Mouse (Mus musculus) heart, embryonic 10.5 days (tissue): ENCODE data around the gene Fgf8. TPM values are rescaled to one million over a fixed set of nuclear protein-coding genes. Genes with fewer than 3 reads are reported as not detected.

ENCODE experiments used
- DNase-seq: peaks from one replicate; pipeline ENCODE4 v3.0.0-alpha.2; 2017; ENCODE audit warnings: low spot score
- H3K27ac ChIP-seq: fragments of 300-500 bp; sonication (generic); 2 replicates; pipeline ENCODE4 v1.5.1; 2016; ENCODE audit warnings: mild to moderate bottlenecking
- H3K27me3 ChIP-seq: fragments of 300-500 bp; sonication (generic); 2 replicates; pipeline ENCODE4 v1.6.1; 2016; ENCODE audit warnings: mild to moderate bottlenecking; ENCODE audit not compliant: poor library complexity, insufficient read depth, severe bottlenecking
- H3K36me3 ChIP-seq: fragments of 300-500 bp; sonication (generic); 2 replicates; pipeline ENCODE4 v1.6.1; 2016; ENCODE audit warnings: mild to moderate bottlenecking, moderate library complexity
- H3K4me1 ChIP-seq: fragments of 300-500 bp; sonication (generic); 2 replicates; pipeline ENCODE4 v1.6.1; 2016; ENCODE audit warnings: mild to moderate bottlenecking
- H3K4me3 ChIP-seq: fragments of 300-500 bp; sonication (generic); 2 replicates; pipeline ENCODE4 v1.5.1; 2016; ENCODE audit warnings: mild to moderate bottlenecking, moderate library complexity
- H3K9me3 ChIP-seq: fragments of 300-500 bp; sonication (generic); 2 replicates; pipeline ENCODE4 v1.6.1; 2016; ENCODE audit warnings: mild to moderate bottlenecking, moderate library complexity
- WGBS: fragments of 180-500 bp; shearing (Covaris S2); methylation state at CpG from one replicate; pipeline ENCODE4 v1.1.7; 2016; 5-methylcytosine and 5-hydroxymethylcytosine counted together
- polyA plus RNA-seq: library from polyadenylated mRNA; unstranded; fragments of >200 nt; fragmentation: Nextera tagmentation; extraction: Ambion mirVana; gene quantifications from 2 replicates; pipeline ENCODE4 v1.2.1, GENCODE M21; 2016

The Fgf8 gene
- polyA plus RNA-seq, 1 experiment from 2014 or later: 8.8 TPM

GRCm38 (mm10) chr19:45734191-45734590, 8.5 kb downstream of the Fgf8 start:
- H3K27me3 ChIP-seq: peaks cover 92% of the 10 kb centered on the region
- H3K36me3 ChIP-seq: no peaks in the 10 kb centered on the region
- no peak overlapping the region for H3K4me3 ChIP-seq
- no peak for DNase-seq
- no peak overlapping the region for H3K27ac ChIP-seq
- no peaks in the 10 kb centered on the region for H3K9me3 ChIP-seq
- peaks cover 32% of the 10 kb centered on the region for H3K4me1 ChIP-seq
- 57% methylated on average over 5 of the region's 5 CpGs for WGBS

- 5% methylated on average over 10 of the region's 10 CpGs for WGBS
- Histone ChIP-seq H3K27ac (no peak overlapping the region), H3K36me3 (no peaks in the 10 kb centered on the region), H3K4me3 (no peak overlapping the region), H3K9me3 (no peaks in the 10 kb centered on the region), H3K4me1 (peaks cover 32% of the 10 kb centered on the region), H3K27me3 (peaks cover 86% of the 10 kb centered on the region)
- no peak for DNase-seq
These were observed 9.2 kb downstream of the Fgf8 start for GRCm38 (mm10) chr19:45733564-45733963.

GRCm38 (mm10) chr19:45731658-45732057, 11.1 kb downstream of the Fgf8 start:
- no peaks in the 10 kb centered on the region for H3K9me3 ChIP-seq
- H3K36me3 ChIP-seq: no peaks in the 10 kb centered on the region
- H3K4me3 ChIP-seq: no peak overlapping the region
- WGBS: 64% methylated on average over 7 of the region's 7 CpGs
- no peak overlapping the region for H3K27ac ChIP-seq
- H3K4me1 ChIP-seq: peaks cover 22% of the 10 kb centered on the region
- H3K27me3 ChIP-seq: peaks cover 81% of the 10 kb centered on the region
- DNase-seq: no peak

- Histone ChIP-seq H3K4me1 (peaks cover 26% of the 10 kb centered on the region), H3K36me3 (no peaks in the 10 kb centered on the region), H3K27me3 (peaks cover 77% of the 10 kb centered on the region), H3K4me3 (no peak overlapping the region), H3K27ac (no peak overlapping the region), H3K9me3 (no peaks in the 10 kb centered on the region)
- 71% methylated on average over 8 of the region's 8 CpGs for WGBS
- no peak for DNase-seq
These were observed 12.7 kb downstream of the Fgf8 start for GRCm38 (mm10) chr19:45730042-45730441.

GRCm38 (mm10) chr19:45727231-45727630, 15.5 kb downstream of the Fgf8 start:
- Histone ChIP-seq H3K27ac (no peak overlapping the region), H3K4me3 (no peak overlapping the region), H3K36me3 (no peaks in the 10 kb centered on the region), H3K9me3 (no peaks in the 10 kb centered on the region), H3K27me3 (peaks cover 50% of the 10 kb centered on the region), H3K4me1 (peaks cover 9% of the 10 kb centered on the region)
- 64% methylated on average over 10 of the region's 10 CpGs for WGBS
- DNase-seq: no peak

GRCm38 (mm10) chr19:45725677-45726277, 16.9 kb downstream of the Fgf8 start:
- DNase-seq: no peak
- peaks cover 9% of the 10 kb centered on the region for H3K4me1 ChIP-seq
- no peaks in the 10 kb centered on the region for H3K36me3 ChIP-seq
- peaks cover 38% of the 10 kb centered on the region for H3K27me3 ChIP-seq
- H3K27ac ChIP-seq: peak overlapping the region; percentile 4; the same call in 1 of the 2 replicates
- WGBS: 26% methylated on average over 14 of the region's 14 CpGs
- no peaks in the 10 kb centered on the region for H3K9me3 ChIP-seq
- H3K4me3 ChIP-seq: 0 out of 2 replicates have a peak overlapping the region, but pooled peaks have one; percentile 16

GRCm38 (mm10) chr19:45722188-45722587, 20.5 kb downstream of the Fgf8 start:
- no peak for DNase-seq
- Histone ChIP-seq H3K4me1 (peaks cover 17% of the 10 kb centered on the region), H3K27ac (no peak overlapping the region), H3K27me3 (peaks cover 33% of the 10 kb centered on the region), H3K9me3 (no peaks in the 10 kb centered on the region), H3K4me3 (no peak overlapping the region), H3K36me3 (no peaks in the 10 kb centered on the region)
- WGBS: 69% methylated on average over 5 of the region's 5 CpGs

GRCm38 (mm10) chr19:45718286-45718685, 24.4 kb downstream of the Fgf8 start:
- Histone ChIP-seq H3K9me3 (no peaks in the 10 kb centered on the region), H3K27ac (no peak overlapping the region), H3K4me1 (0 out of 2 replicates have a peak, but pooled peaks cover 16% of the 10 kb centered on the region), H3K36me3 (no peaks in the 10 kb centered on the region), H3K27me3 (peaks cover 24% of the 10 kb centered on the region; the same call in 1 of the 2 replicates), H3K4me3 (peak overlapping the region; percentile 37; the same call in 1 of the 2 replicates)
- no peak for DNase-seq
- WGBS: 65% methylated on average over 3 of the region's 3 CpGs

- H3K27ac ChIP-seq: peak overlapping the region; percentile 19; the same call in 1 of the 2 replicates
- peak overlapping the region; percentile 37 for H3K4me3 ChIP-seq
These were observed 25.1 kb downstream of the Fgf8 start for GRCm38 (mm10) chr19:45717493-45718220.

GRCm38 (mm10) chr19:45708704-45709103, 34.0 kb downstream of the Fgf8 start:
- no peak overlapping the region for H3K4me3 ChIP-seq
- no peak overlapping the region for H3K27ac ChIP-seq
- 69% methylated on average over 3 of the region's 3 CpGs for WGBS
- H3K4me1 ChIP-seq: peaks cover 6% of the 10 kb centered on the region; the same call in 1 of the 2 replicates
- H3K27me3 ChIP-seq: no peaks in the 10 kb centered on the region
- no peaks in the 10 kb centered on the region for H3K36me3 ChIP-seq
- DNase-seq: no peak
- no peaks in the 10 kb centered on the region for H3K9me3 ChIP-seq

More at GRCm38 (mm10) chr19:45717493-45718220, 25.1 kb downstream of the Fgf8 start:
- 8% methylated on average over 16 of the region's 16 CpGs for WGBS
- DNase-seq: no peak
- H3K4me1 ChIP-seq: 0 out of 2 replicates have a peak, but pooled peaks cover 16% of the 10 kb centered on the region
- H3K36me3 ChIP-seq: no peaks in the 10 kb centered on the region
- peaks cover 24% of the 10 kb centered on the region; the same call in 1 of the 2 replicates for H3K27me3 ChIP-seq
- H3K9me3 ChIP-seq: no peaks in the 10 kb centered on the region

- no peak for DNase-seq
- peaks cover 4% of the 10 kb centered on the region; the same call in 1 of the 2 replicates for H3K36me3 ChIP-seq
- H3K27ac ChIP-seq: peak overlapping the region; percentile 71; the same call in 1 of the 2 replicates
- 31% methylated on average over 6 of the region's 6 CpGs for WGBS
- peak overlapping the region; percentile 7; the same call in 1 of the 2 replicates for H3K4me3 ChIP-seq
- no peaks in the 10 kb centered on the region for H3K9me3 ChIP-seq
- no peaks in the 10 kb centered on the region for H3K27me3 ChIP-seq
- H3K4me1 ChIP-seq: peaks cover 16% of the 10 kb centered on the region
These were observed 46.5 kb downstream of the Fgf8 start for GRCm38 (mm10) chr19:45696281-45696600.

GRCm38 (mm10) chr19:45695496-45696280, 47.0 kb downstream of the Fgf8 start:
- Histone ChIP-seq H3K4me1 (peaks cover 16% of the 10 kb centered on the region), H3K27ac (peak overlapping the region; percentile 71), H3K9me3 (no peaks in the 10 kb centered on the region), H3K4me3 (peak overlapping the region; percentile 7; the same call in 1 of the 2 replicates), H3K27me3 (no peaks in the 10 kb centered on the region), H3K36me3 (peaks cover 4% of the 10 kb centered on the region; the same call in 1 of the 2 replicates)
- no peak for DNase-seq
- WGBS: 42% methylated on average over 25 of the region's 25 CpGs
